Mouse (Mus musculus) stomach, embryonic 14.5 days (tissue): Measurements from ENCODE around the gene Dnase1l3. TPM values are rescaled to one million over a fixed set of nuclear protein-coding genes. Genes with fewer than 3 reads are reported as not detected.

Source experiments
- ATAC-seq: fragments of 200-750 bp; cut with Nextera tagmentation; 2 replicates; pipeline ENCODE4 v1.8.0; 2017; ENCODE audit warnings: low read depth, moderate TSS enrichment; ENCODE audit not compliant: insufficient number of reproducible peaks, insufficient read depth, low FRiP score
- H3K27ac ChIP-seq: fragments of 300-500 bp; sonication (generic); 2 replicates; pipeline ENCODE4 v1.5.1; 2014; ENCODE audit warnings: mild to moderate bottlenecking, low read length, moderate library complexity, mixed read lengths
- H3K27me3 ChIP-seq: fragments of 300-500 bp; sonication (generic); 2 replicates; pipeline ENCODE4 v1.6.1; 2014; ENCODE audit warnings: low read length, control low read depth, mixed read lengths; ENCODE audit not compliant: control insufficient read depth, insufficient read depth
- H3K36me3 ChIP-seq: fragments of 300-500 bp; sonication (generic); 2 replicates; pipeline ENCODE4 v1.6.1; 2014; ENCODE audit warnings: mild to moderate bottlenecking, control low read depth, low read length, moderate library complexity, mixed read lengths; ENCODE audit not compliant: control insufficient read depth, insufficient read depth
- H3K4me1 ChIP-seq: fragments of 300-500 bp; sonication (generic); 2 replicates; pipeline ENCODE4 v1.6.1; 2014; ENCODE audit warnings: low read length, control low read depth, mixed read lengths; ENCODE audit not compliant: control insufficient read depth, insufficient read depth
- H3K4me2 ChIP-seq: fragments of 300-500 bp; sonication (generic); replicated peaks from 2 replicates; pipeline ENCODE4 v1.6.1; 2014; ENCODE audit warnings: low read depth, low read length, control low read depth
- H3K4me3 ChIP-seq: fragments of 300-500 bp; sonication (generic); 2 replicates; pipeline ENCODE4 v1.5.1; 2014; ENCODE audit warnings: low read depth, low read length, control low read depth
- H3K9ac ChIP-seq: fragments of 300-500 bp; sonication (generic); replicated peaks from 2 replicates; pipeline ENCODE4 v1.6.1; 2014; ENCODE audit warnings: low read depth, mild to moderate bottlenecking, control low read depth, low read length, moderate library complexity, mixed read lengths
- H3K9me3 ChIP-seq: fragments of 300-500 bp; sonication (generic); 2 replicates; pipeline ENCODE4 v1.6.1; 2016; ENCODE audit warnings: low read depth, low read length, control low read depth; ENCODE audit not compliant: control insufficient read depth
- WGBS: fragments of 180-500 bp; shearing (Covaris S2); extraction: QIAGEN DNeasy Blood & Tissue Kit; methylation state at CpG from one replicate; pipeline ENCODE4 v1.1.7; 2014; 5-methylcytosine and 5-hydroxymethylcytosine counted together
- polyA plus RNA-seq: library from polyadenylated mRNA; unstranded; fragments of >200 nt; fragmentation: Nextera tagmentation; extraction: Ambion mirVana; gene quantifications from 2 replicates; pipeline ENCODE4 v1.2.1, GENCODE M21; 2014

Dnase1l3 gene
- polyA plus RNA-seq, result 0.28 and 0.38 TPM in 2 replicates

DNA sequence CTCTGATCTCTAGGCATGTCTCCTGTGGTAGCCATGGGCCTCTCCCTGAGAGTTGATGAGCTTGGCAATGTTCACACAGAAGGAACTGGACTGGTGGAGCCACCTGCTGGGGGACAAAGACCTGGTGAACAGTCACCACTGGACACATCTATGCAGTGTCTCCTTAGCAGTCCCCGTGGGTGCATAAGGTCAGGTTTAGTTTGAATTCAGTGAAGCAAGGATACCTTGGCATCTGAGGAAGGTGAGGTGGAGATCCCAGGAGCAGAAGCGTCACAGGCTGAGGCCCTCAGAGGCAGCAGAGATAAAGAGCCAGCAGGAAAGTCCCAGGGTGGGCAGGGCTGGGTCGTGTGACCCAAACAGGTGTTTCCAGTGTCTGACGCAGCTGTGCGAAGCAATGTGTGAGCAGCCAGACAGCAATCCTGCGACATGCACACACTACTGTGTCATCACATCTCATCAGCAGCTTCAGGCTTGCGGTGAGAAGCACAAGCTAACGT is at the start of gene Dnase1l3:
Gene Dnase1l3, minus strand, starts transcription at position 303 of the 497 bp plus-strand sequence.
- no peak within 1 kb of the TSS for H3K9ac ChIP-seq
- H3K4me2 ChIP-seq, result no peak within 1 kb of the TSS
- WGBS, result 55% methylated on average over 8 of the region's 8 CpGs
- no peak within 1 kb of the TSS for H3K27ac ChIP-seq
- no peaks in the 10 kb centered on the region for H3K9me3 ChIP-seq
- H3K4me1 ChIP-seq, result no peaks in the 10 kb centered on the region
- no peak within 1 kb of the TSS for H3K4me3 ChIP-seq
- no peak for ATAC-seq
- H3K27me3 ChIP-seq, result no peaks in the 10 kb centered on the region
- no peaks in the 10 kb centered on the region for H3K36me3 ChIP-seq

DNA sequence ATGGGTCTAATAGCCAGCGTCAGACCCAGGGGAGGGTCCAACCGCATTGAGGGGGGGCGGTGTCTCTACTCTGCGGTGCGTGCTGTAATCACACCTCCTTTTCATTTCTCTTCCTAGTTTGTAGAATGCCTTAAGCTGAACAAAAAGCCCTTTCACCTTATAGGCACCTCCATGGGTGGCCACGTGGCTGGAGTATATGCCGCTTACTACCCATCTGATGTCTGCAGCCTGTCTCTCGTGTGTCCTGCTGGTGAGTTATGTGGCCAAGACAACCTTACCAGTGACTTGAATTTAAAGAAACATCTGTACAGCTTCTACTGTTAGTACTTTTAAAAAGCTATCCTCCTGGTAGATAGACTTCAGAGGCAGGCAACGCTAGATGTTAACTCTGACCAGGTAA is 48.2 kb upstream of the Dnase1l3 start:
- ATAC-seq, result no peak
- Histone ChIP-seq H3K9me3 (no peaks in the 10 kb centered on the region), H3K27ac (no peak overlapping the region), H3K36me3 (no peaks in the 10 kb centered on the region), H3K27me3 (no peaks in the 10 kb centered on the region), H3K4me1 (no peaks in the 10 kb centered on the region), H3K4me2 (no peak overlapping the region), H3K9ac (no peak overlapping the region), H3K4me3 (no peak overlapping the region)
- WGBS, result 94% methylated on average over 9 of the region's 9 CpGs

- Histone ChIP-seq H3K9me3 (no peaks in the 10 kb centered on the region), H3K9ac (no peak overlapping the region), H3K27ac (no peak overlapping the region), H3K4me2 (no peak overlapping the region), H3K36me3 (no peaks in the 10 kb centered on the region), H3K27me3 (no peaks in the 10 kb centered on the region), H3K4me1 (no peaks in the 10 kb centered on the region), H3K4me3 (no peak overlapping the region)
- no peak for ATAC-seq
- WGBS, result 73% methylated on average over 2 of the region's 2 CpGs
Observed at GRCm38 (mm10) chr14:8042120-8042519, 47.7 kb upstream of the Dnase1l3 start.

DNA sequence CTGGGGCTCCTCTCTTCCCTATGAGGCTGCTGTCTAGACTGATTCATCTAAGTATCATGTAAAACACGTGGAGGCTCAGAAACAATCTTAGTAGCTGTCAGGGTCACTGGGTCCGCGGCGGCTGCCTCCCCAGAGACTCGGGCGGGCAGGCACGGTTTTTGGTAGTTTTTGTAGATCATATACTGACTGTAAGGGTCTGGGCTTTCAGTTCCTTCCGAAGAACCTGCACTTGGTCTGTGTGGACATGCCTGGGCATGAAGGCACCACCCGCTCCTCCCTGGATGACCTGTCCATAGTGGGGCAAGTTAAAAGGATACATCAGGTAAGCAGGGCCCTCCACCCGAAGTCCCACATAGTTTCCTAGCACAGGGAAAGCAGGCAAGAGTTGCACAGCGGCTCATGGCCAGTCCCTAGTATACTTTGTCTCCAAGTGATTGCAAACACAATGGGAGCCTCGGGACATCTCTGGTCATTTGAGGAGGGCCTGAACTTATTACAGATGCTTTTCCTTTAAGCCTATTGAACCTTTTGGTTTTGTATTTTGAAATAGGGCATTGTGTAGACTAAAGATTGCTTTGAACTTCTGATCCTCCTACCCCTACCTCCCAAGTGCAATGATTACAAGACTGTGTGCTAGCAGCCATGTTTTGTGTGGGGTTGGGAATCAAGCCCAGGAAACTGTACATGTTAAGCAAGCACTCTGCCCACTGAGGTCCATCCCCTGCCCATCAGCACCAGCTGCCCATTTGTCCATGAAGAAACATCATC is 46.7 kb upstream of the Dnase1l3 start:
- ATAC-seq, result no peak
- Histone ChIP-seq H3K27ac (no peak overlapping the region), H3K4me3 (no peak overlapping the region), H3K36me3 (no peaks in the 10 kb centered on the region), H3K4me2 (no peak overlapping the region), H3K9ac (no peak overlapping the region), H3K9me3 (no peaks in the 10 kb centered on the region), H3K4me1 (no peaks in the 10 kb centered on the region), H3K27me3 (no peaks in the 10 kb centered on the region)
- WGBS, result 87% methylated on average over 12 of the region's 12 CpGs

GRCm38 (mm10) chr14:8040179-8040578 is 45.8 kb upstream of the Dnase1l3 start:
- Histone ChIP-seq H3K9ac (no peak overlapping the region), H3K27me3 (no peaks in the 10 kb centered on the region), H3K4me3 (no peak overlapping the region), H3K36me3 (no peaks in the 10 kb centered on the region), H3K27ac (no peak overlapping the region), H3K4me1 (no peaks in the 10 kb centered on the region), H3K4me2 (no peak overlapping the region), H3K9me3 (no peaks in the 10 kb centered on the region)
- 69% methylated on average over 3 of the region's 3 CpGs for WGBS
- no peak for ATAC-seq

- WGBS, result 81% methylated on average over 7 of the region's 7 CpGs
- no peak for ATAC-seq
- Histone ChIP-seq H3K9ac (no peak overlapping the region), H3K4me1 (no peaks in the 10 kb centered on the region), H3K4me3 (no peak overlapping the region), H3K27me3 (no peaks in the 10 kb centered on the region), H3K4me2 (no peak overlapping the region), H3K9me3 (no peaks in the 10 kb centered on the region), H3K27ac (no peak overlapping the region), H3K36me3 (no peaks in the 10 kb centered on the region)
Observed at GRCm38 (mm10) chr14:8038791-8039448, 44.5 kb upstream of the Dnase1l3 start.

- 76% methylated on average over 5 of the region's 5 CpGs for WGBS
Observed at GRCm38 (mm10) chr14:8038150-8038549, 43.8 kb upstream of the Dnase1l3 start.

DNA sequence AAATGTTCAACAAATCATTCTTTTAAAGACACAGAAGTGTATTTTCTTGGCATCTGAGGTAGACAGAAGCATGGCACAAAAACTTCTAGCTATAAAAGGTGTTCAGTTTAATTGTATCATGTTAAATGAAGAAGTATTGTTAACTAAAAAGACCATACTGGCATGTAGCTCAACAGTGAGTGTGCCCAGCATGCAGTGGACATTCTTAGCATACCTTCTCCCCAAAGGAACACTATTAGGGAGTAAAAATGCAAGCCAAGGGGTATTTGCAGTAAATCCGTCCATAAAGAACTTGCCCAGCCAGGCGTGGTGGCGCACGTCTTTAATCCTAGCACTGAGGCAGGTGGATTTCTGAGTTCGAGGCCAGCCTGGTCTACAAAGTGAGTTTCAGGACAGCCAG is 42.0 kb upstream of the Dnase1l3 start:
- no peak overlapping the region for H3K9ac ChIP-seq
- no peaks in the 10 kb centered on the region for H3K4me1 ChIP-seq
- no peak overlapping the region for H3K27ac ChIP-seq
- WGBS, result 70% methylated on average over 5 of the region's 5 CpGs
- no peaks in the 10 kb centered on the region for H3K36me3 ChIP-seq
- H3K4me2 ChIP-seq, result no peak overlapping the region
- no peaks in the 10 kb centered on the region for H3K27me3 ChIP-seq
- no peak overlapping the region for H3K4me3 ChIP-seq
- no peak for ATAC-seq
- H3K9me3 ChIP-seq, result no peaks in the 10 kb centered on the region

More at GRCm38 (mm10) chr14:8038150-8038549, 43.8 kb upstream of the Dnase1l3 start:
- H3K9me3 ChIP-seq, result no peaks in the 10 kb centered on the region
- H3K4me1 ChIP-seq, result no peaks in the 10 kb centered on the region
- H3K36me3 ChIP-seq, result no peaks in the 10 kb centered on the region
- no peak overlapping the region for H3K4me2 ChIP-seq
- H3K27me3 ChIP-seq, result no peaks in the 10 kb centered on the region
- ATAC-seq, result no peak
- H3K27ac ChIP-seq, result no peak overlapping the region
- no peak overlapping the region for H3K9ac ChIP-seq
- H3K4me3 ChIP-seq, result no peak overlapping the region
